ENCODE assay signal across 13 mouse cellular contexts in the genomic region with DNA sequence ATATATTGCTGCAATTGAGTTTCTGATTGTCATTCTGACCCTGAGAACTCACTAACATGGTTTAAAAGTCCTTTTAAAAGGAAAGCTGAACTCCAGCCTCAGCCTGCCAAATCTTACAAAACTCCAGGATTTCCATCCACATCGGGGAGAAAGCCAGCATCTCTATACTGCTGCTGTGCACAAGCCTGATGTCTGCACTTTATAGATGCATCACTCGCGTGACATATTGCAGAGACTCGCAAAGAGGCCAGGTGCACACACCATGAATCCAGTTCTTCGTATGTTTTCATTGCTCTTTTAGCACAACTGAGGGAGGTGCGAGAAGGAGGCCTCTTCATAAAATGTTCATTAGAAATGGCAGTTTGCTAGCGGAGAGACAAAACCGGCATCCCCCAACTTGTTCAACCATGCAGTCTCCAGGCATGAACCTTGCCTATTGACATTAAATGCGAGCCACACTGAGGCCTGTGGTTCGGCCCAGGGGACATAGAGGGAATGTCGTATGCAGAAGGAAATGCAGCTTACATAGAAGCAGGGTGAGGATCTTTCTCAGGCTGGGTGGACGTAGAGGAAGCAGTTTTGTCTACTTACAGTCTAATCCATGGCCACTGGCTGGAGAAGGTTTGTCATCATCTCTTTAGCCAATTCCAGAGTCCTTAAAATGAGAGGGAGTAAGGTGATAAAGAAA.
A peak's percentile ranks its signal among the peaks of the same experiment; 100 is the strongest.
DNase-seq lines count a peak whose midpoint lies in the region; ATAC-seq and TF ChIP-seq lines count a peak whose summit lies in the region.
"Had no signal": no experiment of that assay in that cellular context is flagged by ENCODE, and none has a peak within 500 bp of the region (broad histone marks: within the 10 kb centered on the region; RNA-seq: fewer than 3 reads in every experiment).

No protein-coding gene starts in this region.

- no peak for ATAC-seq in lung, embryonic 14.5 days (ENCODE audit: insufficient read depth)
- ATAC-seq in embryonic facial prominence, embryonic 14.5 days (ENCODE audit: low read depth): no peak
- no peak for ATAC-seq in hindbrain, embryonic 13.5 days (ENCODE audit: low FRiP score)
- ATAC-seq in midbrain, postnatal 0 days (ENCODE audit: low FRiP score): no peak
- ATAC-seq in cerebellum, adult (ENCODE audit: insufficient number of reproducible peaks, low FRiP score, low TSS enrichment): no peak
- ATAC-seq in liver, postnatal 0 days: no peak

- H3K4me3 ChIP-seq in lung, embryonic 14.5 days (ENCODE audit: low read depth, low read length): no peak overlapping the region
- no peak overlapping the region for H3K4me3 ChIP-seq in embryonic facial prominence, embryonic 14.5 days (ENCODE audit: low read depth, low read length)
- no peak overlapping the region for H3K4me3 ChIP-seq in hindbrain, embryonic 13.5 days
- H3K4me3 ChIP-seq in midbrain, postnatal 0 days (ENCODE audit: low read depth, low read length): no peak overlapping the region
- no peak overlapping the region for H3K4me3 ChIP-seq in liver, postnatal 0 days (ENCODE audit: low read depth, low read length)

- DNase-seq in lung, embryonic 14.5 days: no peak
- no peak for DNase-seq in lung, adult 18-20 months
- DNase-seq in embryonic facial prominence, embryonic 14.5 days (ENCODE audit: low spot score): no peak
- peak; percentile 11 for DNase-seq in midbrain, postnatal 0 days (ENCODE audit: low spot score)
- DNase-seq in kidney, postnatal 36 days: no peak
- DNase-seq in liver, postnatal 0 days: no peak
- DNase-seq: cerebellum, postnatal 14 days; gastrocnemius, postnatal 14 days; kidney, adult 8-10 months; lung, postnatal 4 days had no signal

- no peak for TF ChIP-seq CTCF in lung, embryonic 14.5 days (IDR thresholded peaks at IDR 0.05; ENCODE audit: low read depth)
- no peak for TF ChIP-seq CTCF in midbrain, postnatal 0 days (IDR thresholded peaks at IDR 0.05)
- TF ChIP-seq CTCF in liver, postnatal 0 days (IDR thresholded peaks at IDR 0.05; ENCODE audit: low read depth): no peak

- WGBS in lung, embryonic 14.5 days: 80% methylated on average over 12 of the region's 12 CpGs
- 60% methylated on average over 12 of the region's 12 CpGs for WGBS in embryonic facial prominence, embryonic 14.5 days
- WGBS in hindbrain, embryonic 13.5 days: 70% methylated on average over 12 of the region's 12 CpGs
- 72% methylated on average over 12 of the region's 12 CpGs for WGBS in midbrain, postnatal 0 days
- 87% methylated on average over 12 of the region's 12 CpGs for WGBS in liver, postnatal 0 days (ENCODE audit: insufficient replicate concordance)

- H3K4me2 ChIP-seq in lung, embryonic 14.5 days: no peak overlapping the region
- no peak overlapping the region for H3K4me2 ChIP-seq in embryonic facial prominence, embryonic 14.5 days (ENCODE audit: low read depth, low read length)
- no peak overlapping the region for H3K4me2 ChIP-seq in hindbrain, embryonic 13.5 days
- H3K4me2 ChIP-seq in midbrain, postnatal 0 days (ENCODE audit: low read depth, low read length, poor library complexity, severe bottlenecking): no peak overlapping the region
- no peak overlapping the region for H3K4me2 ChIP-seq in liver, postnatal 0 days (ENCODE audit: low read depth, low read length)
- H3K4me2 ChIP-seq: liver, embryonic 11.5 days had no signal

- H3K27ac ChIP-seq in lung, embryonic 14.5 days (ENCODE audit: low read depth): peak overlapping the region; percentile 72; the same call in 1 of the 2 replicates
- H3K27ac ChIP-seq in embryonic facial prominence, embryonic 14.5 days (replicated peaks; ENCODE audit: low read depth, low read length): peak overlapping the region; percentile 80; the same call in 1 of the 2 replicates
- H3K27ac ChIP-seq in hindbrain, embryonic 13.5 days: peak overlapping the region; percentile 71
- H3K27ac ChIP-seq in midbrain, postnatal 0 days (ENCODE audit: low read depth, low read length): no peak overlapping the region
- H3K27ac ChIP-seq in liver, postnatal 0 days (ENCODE audit: low read depth): no peak overlapping the region

- H3K9me3 ChIP-seq in lung, embryonic 14.5 days (ENCODE audit: low read depth, low read length): no peaks in the 10 kb centered on the region
- H3K9me3 ChIP-seq in embryonic facial prominence, embryonic 14.5 days (ENCODE audit: control insufficient read depth, low read length): no peaks in the 10 kb centered on the region
- no peaks in the 10 kb centered on the region for H3K9me3 ChIP-seq in hindbrain, embryonic 13.5 days
- no peaks in the 10 kb centered on the region for H3K9me3 ChIP-seq in midbrain, postnatal 0 days (ENCODE audit: low read length)
- no peaks in the 10 kb centered on the region for H3K9me3 ChIP-seq in liver, postnatal 0 days (ENCODE audit: low read length)

- 0 out of 2 replicates have a peak, but pooled peaks cover 3% of the 10 kb centered on the region for H3K36me3 ChIP-seq in lung, embryonic 14.5 days (ENCODE audit: insufficient read depth)
- H3K36me3 ChIP-seq in embryonic facial prominence, embryonic 14.5 days (ENCODE audit: control insufficient read depth, insufficient read depth, low read length): 0 out of 2 replicates have a peak, but pooled peaks cover 3% of the 10 kb centered on the region
- H3K36me3 ChIP-seq in hindbrain, embryonic 13.5 days: no peaks in the 10 kb centered on the region
- H3K36me3 ChIP-seq in midbrain, postnatal 0 days (ENCODE audit: insufficient read depth, low read length): no peaks in the 10 kb centered on the region
- no peaks in the 10 kb centered on the region for H3K36me3 ChIP-seq in liver, postnatal 0 days (replicated peaks; ENCODE audit: insufficient read depth, low read length)

- no peak for TF ChIP-seq EP300 in liver, postnatal 0 days (IDR thresholded peaks at IDR 0.05; ENCODE audit: low read depth)

- peaks cover 12% of the 10 kb centered on the region for H3K4me1 ChIP-seq in lung, embryonic 14.5 days (ENCODE audit: insufficient read depth)
- H3K4me1 ChIP-seq in embryonic facial prominence, embryonic 14.5 days (ENCODE audit: control insufficient read depth, insufficient read depth, low read length): peaks cover 43% of the 10 kb centered on the region
- peaks cover 37% of the 10 kb centered on the region for H3K4me1 ChIP-seq in hindbrain, embryonic 13.5 days (replicated peaks)
- peaks cover 7% of the 10 kb centered on the region; the same call in 1 of the 2 replicates for H3K4me1 ChIP-seq in midbrain, postnatal 0 days (ENCODE audit: insufficient read depth, low read length)
- no peaks in the 10 kb centered on the region; the same call in 1 of the 2 replicates for H3K4me1 ChIP-seq in liver, postnatal 0 days (ENCODE audit: insufficient read depth)

- H3K9ac ChIP-seq in lung, embryonic 14.5 days: no peak overlapping the region
- no peak overlapping the region for H3K9ac ChIP-seq in embryonic facial prominence, embryonic 14.5 days (ENCODE audit: low read depth, low read length)
- no peak overlapping the region for H3K9ac ChIP-seq in hindbrain, embryonic 13.5 days
- no peak overlapping the region for H3K9ac ChIP-seq in midbrain, postnatal 0 days (replicated peaks; ENCODE audit: low read length, poor library complexity, severe bottlenecking)
- no peak overlapping the region for H3K9ac ChIP-seq in liver, postnatal 0 days (replicated peaks)

- H3K27me3 ChIP-seq in lung, embryonic 14.5 days (ENCODE audit: insufficient read depth, low read length): no peaks in the 10 kb centered on the region
- H3K27me3 ChIP-seq in embryonic facial prominence, embryonic 14.5 days (replicated peaks; ENCODE audit: control insufficient read depth, insufficient read depth, low read length): no peaks in the 10 kb centered on the region
- H3K27me3 ChIP-seq in hindbrain, embryonic 13.5 days: no peaks in the 10 kb centered on the region
- H3K27me3 ChIP-seq in midbrain, postnatal 0 days (ENCODE audit: insufficient read depth, low read length): no peaks in the 10 kb centered on the region
- H3K27me3 ChIP-seq in liver, postnatal 0 days (ENCODE audit: insufficient read depth, low read length): no peaks in the 10 kb centered on the region

Comparison
In these comparisons a context has a peak if more than half of its experiments do, and no peak if none do; other contexts are left out.
1. H3K27ac ChIP-seq: peak in lung, embryonic 14.5 days (single experiment), embryonic facial prominence, embryonic 14.5 days (single experiment) and hindbrain, embryonic 13.5 days (single experiment); none in midbrain, postnatal 0 days (single experiment) and liver, postnatal 0 days (single experiment).